Mouse (Mus musculus) E14TG2a.4 (cell line): Measurements from ENCODE around the gene Stag2.

Experiments
- CTCF ChIP-seq: conservative IDR thresholded peaks from 2 replicates; pipeline ENCODE4 v1.5.1; 2014; ENCODE audit warnings: low read length
- NANOG ChIP-seq: IDR thresholded peaks from 2 replicates; pipeline ENCODE4 v1.6.1; 2014; ENCODE audit warnings: borderline replicate concordance, low read length, mixed read lengths

GRCm38 (mm10) chrX:42119442-42120048 lies 29.6 kb upstream of the Stag2 start:
- TF ChIP-seq CTCF (no peak), NANOG (no peak)
